Mouse (Mus musculus): ENCODE measurements around the gene Tnk2. TPM values are rescaled to one million over a fixed set of nuclear protein-coding genes. Genes with fewer than 3 reads are reported as not detected.

Gene Tnk2
- polyA plus RNA-seq, 1 experiment from 2014 or later: 19.1 TPM

DNA sequence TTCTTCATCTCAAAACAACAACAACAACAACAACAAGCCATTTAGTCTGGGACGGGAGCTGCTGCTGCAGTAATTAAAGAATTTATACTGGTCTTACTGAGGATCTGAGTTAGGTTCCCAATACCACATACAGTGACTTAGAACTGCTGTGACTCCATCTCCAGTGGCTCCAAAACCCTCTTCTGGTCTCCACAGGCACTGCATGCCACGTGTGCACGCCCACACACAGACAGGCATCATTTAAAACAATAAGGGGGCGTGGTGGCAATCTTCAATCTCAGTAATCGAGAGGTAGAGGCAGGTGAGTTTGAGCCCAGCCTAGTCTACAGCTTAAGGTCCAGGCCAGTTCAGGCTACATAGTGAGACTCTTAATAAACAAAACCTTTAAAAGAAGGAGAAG, 43.5 kb downstream of the Tnk2 start:
- no peaks in the 10 kb centered on the region for H3K9me3 ChIP-seq
- H3K4me2 ChIP-seq: no peak overlapping the region
- peaks cover 8% of the 10 kb centered on the region for H3K36me3 ChIP-seq
- ATAC-seq (ENCODE audit: low FRiP score): no peak
- no peaks in the 10 kb centered on the region for H3K27me3 ChIP-seq
- H3K4me1 ChIP-seq (replicated peaks): 0 out of 2 replicates have a peak, but pooled peaks cover 3% of the 10 kb centered on the region
- H3K4me3 ChIP-seq: no peak overlapping the region
- no peak overlapping the region for H3K9ac ChIP-seq
- 72% methylated on average over 5 of the region's 5 CpGs for WGBS
- H3K27ac ChIP-seq: no peak overlapping the region

DNA sequence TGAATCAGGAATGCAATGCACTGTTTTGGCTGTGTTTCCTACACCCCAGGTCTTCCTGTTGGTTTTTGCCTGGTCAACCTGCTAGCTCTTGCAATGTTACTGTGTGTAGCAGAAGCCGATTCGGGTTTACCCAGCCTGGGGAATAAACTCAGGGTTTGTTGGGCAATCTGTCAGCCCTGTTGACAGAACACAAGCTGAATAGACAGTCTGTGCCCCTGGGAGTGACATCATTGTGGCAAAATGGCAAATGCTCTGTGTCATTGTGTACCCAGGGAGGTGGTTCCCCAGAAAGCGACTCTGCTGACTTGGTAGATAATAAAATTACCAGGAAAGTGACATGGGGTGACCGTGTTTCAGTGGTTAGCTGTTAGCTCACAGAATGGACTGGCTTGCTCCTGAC, 45.1 kb downstream of the Tnk2 start:
- ATAC-seq (ENCODE audit: low FRiP score): no peak
- no peak overlapping the region for H3K9ac ChIP-seq
- H3K4me3 ChIP-seq: no peak overlapping the region
- no peaks in the 10 kb centered on the region for H3K9me3 ChIP-seq
- H3K27ac ChIP-seq: no peak overlapping the region
- 0 out of 2 replicates have a peak, but pooled peaks cover 3% of the 10 kb centered on the region for H3K4me1 ChIP-seq (replicated peaks)
- 42% methylated on average over 4 of the region's 4 CpGs for WGBS
- H3K27me3 ChIP-seq: no peaks in the 10 kb centered on the region
- H3K4me2 ChIP-seq: no peak overlapping the region
- no peaks in the 10 kb centered on the region for H3K36me3 ChIP-seq

- ATAC-seq (ENCODE audit: low FRiP score): 0 out of 2 replicates have a peak, but pooled peaks have one; percentile 36
- no peak overlapping the region for H3K9ac ChIP-seq
- no peaks in the 10 kb centered on the region for H3K36me3 ChIP-seq
- H3K4me1 ChIP-seq (replicated peaks): 0 out of 2 replicates have a peak, but pooled peaks cover 3% of the 10 kb centered on the region
- 6% methylated on average over 9 of the region's 9 CpGs for WGBS
- no peak overlapping the region for H3K4me2 ChIP-seq
- no peak overlapping the region for H3K27ac ChIP-seq
- no peaks in the 10 kb centered on the region for H3K9me3 ChIP-seq
- H3K4me3 ChIP-seq: no peak overlapping the region
- H3K27me3 ChIP-seq: no peaks in the 10 kb centered on the region
Measured at GRCm38 (mm10) chr16:32689501-32689900, 45.8 kb downstream of the Tnk2 start.

DNA sequence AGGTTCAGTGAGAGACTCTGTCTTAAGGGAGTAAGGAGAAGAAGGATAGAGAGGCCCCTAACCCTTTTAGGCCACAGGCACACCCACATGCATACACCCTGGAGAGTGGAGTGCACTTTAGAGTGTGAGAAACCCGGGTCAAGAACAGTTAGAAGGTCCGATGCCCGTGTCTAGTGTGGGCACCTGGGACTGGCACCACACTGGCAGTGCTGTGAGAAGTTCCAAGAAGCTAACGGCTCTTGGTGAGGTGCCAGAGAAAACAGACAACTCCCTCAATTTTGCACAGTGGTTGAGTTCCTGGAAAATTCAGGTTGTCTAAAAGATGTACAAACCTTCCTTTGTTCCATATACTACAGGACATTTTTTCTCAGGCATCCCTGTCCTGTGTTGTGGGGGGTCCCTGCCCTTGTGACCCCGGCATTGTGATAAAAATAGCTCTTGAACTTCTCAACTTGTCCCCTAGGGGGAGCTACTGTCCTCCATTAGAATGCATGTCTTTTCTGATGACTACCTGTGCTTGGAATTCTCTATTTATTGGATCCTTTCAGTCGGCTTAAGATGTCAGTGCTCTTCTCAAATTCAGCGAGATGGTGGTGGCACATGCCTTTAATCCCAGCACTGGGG, 53.3 kb downstream of the Tnk2 start:
- no peak overlapping the region for H3K4me3 ChIP-seq
- H3K27me3 ChIP-seq: no peaks in the 10 kb centered on the region
- no peaks in the 10 kb centered on the region for H3K4me1 ChIP-seq (replicated peaks)
- no peak overlapping the region for H3K9ac ChIP-seq
- no peak overlapping the region for H3K27ac ChIP-seq
- H3K36me3 ChIP-seq: no peaks in the 10 kb centered on the region
- H3K9me3 ChIP-seq: no peaks in the 10 kb centered on the region
- ATAC-seq (ENCODE audit: low FRiP score): no peak
- H3K4me2 ChIP-seq: no peak overlapping the region
- 54% methylated on average over 7 of the region's 7 CpGs for WGBS

DNA sequence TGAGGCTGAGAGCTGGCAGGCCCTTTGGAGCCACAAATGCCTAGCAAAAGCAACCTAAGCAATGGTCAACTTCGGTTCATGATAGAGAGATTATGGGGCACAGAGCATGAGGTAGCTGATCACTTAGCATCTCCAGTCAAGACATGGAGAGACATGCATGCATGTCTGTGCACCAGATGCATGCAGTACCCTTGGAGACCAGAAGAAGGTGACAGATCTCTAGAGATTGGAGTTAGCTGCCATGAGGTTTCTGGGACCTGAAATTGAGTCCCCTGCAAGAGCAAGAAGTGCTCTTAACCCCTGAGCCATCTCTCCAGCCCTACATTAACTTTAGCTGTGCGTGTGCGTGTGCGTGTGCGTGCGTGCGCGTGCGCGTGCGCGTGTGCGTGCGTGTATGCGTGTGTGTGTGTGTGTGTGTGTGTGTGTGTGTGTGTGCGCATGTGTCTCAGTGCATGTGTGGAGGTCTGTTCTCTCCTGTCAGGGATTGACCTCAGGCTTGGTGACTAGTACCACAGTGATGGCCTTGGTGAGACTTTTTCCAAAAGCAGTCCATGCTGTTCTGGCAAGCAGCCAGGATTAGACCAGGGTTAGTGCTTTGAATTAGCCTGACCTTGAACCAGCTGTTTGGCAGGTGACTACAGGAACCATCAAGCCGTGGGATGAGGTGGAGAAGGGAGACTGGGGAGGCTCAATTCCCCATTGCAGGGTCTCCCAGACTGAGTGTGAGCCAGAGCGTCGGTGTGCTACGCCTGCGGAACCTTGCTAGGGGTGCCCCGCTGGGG, 54.2 kb downstream of the Tnk2 start:
- Histone ChIP-seq H3K4me2 (no peak overlapping the region), H3K36me3 (no peaks in the 10 kb centered on the region), H3K9ac (no peak overlapping the region), H3K4me1 (replicated peaks) (no peaks in the 10 kb centered on the region), H3K27me3 (no peaks in the 10 kb centered on the region), H3K27ac (no peak overlapping the region), H3K9me3 (no peaks in the 10 kb centered on the region), H3K4me3 (no peak overlapping the region)
- WGBS: 90% methylated on average over 22 of the region's 22 CpGs
- ATAC-seq (ENCODE audit: low FRiP score): no peak

DNA sequence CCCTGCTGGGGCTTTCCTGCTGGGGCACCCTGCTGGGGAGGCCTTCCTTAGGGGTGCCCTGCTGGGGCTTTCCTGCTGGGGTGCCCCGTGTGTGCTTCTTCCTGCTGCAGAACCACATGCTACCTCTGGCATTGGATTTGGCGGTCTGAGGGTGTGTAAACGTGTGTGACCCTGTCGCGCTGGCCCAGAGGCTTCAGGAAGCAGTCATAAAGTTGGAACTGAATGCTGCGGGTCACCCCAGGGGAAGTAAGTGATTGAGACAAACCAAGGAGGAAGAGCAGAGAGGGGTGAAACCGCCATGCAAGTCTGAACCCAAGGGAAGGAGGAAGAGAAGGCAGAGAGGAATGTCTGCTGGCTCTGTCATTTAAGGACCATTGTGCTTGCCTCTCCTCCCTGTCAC, 54.9 kb downstream of the Tnk2 start:
- no peaks in the 10 kb centered on the region for H3K4me1 ChIP-seq (replicated peaks)
- H3K9me3 ChIP-seq: no peaks in the 10 kb centered on the region
- H3K4me3 ChIP-seq: no peak overlapping the region
- no peaks in the 10 kb centered on the region for H3K36me3 ChIP-seq
- no peaks in the 10 kb centered on the region for H3K27me3 ChIP-seq
- no peak overlapping the region for H3K27ac ChIP-seq
- no peak for ATAC-seq (ENCODE audit: low FRiP score)
- no peak overlapping the region for H3K4me2 ChIP-seq
- WGBS: 41% methylated on average over 7 of the region's 7 CpGs
- H3K9ac ChIP-seq: no peak overlapping the region

- no peak for ATAC-seq (ENCODE audit: low FRiP score)
- Histone ChIP-seq H3K27me3 (no peaks in the 10 kb centered on the region), H3K4me2 (no peak overlapping the region), H3K4me3 (no peak overlapping the region), H3K9ac (no peak overlapping the region), H3K27ac (no peak overlapping the region), H3K4me1 (replicated peaks) (0 out of 2 replicates have a peak, but pooled peaks cover 2% of the 10 kb centered on the region), H3K9me3 (no peaks in the 10 kb centered on the region), H3K36me3 (no peaks in the 10 kb centered on the region)
- 72% methylated on average over 9 of the region's 9 CpGs for WGBS
Measured at GRCm38 (mm10) chr16:32703312-32703912, 59.7 kb downstream of the Tnk2 start.

- no peak overlapping the region for H3K4me2 ChIP-seq
- 0 out of 2 replicates have a peak, but pooled peaks cover 3% of the 10 kb centered on the region for H3K4me1 ChIP-seq (replicated peaks)
- H3K36me3 ChIP-seq: no peaks in the 10 kb centered on the region
- no peaks in the 10 kb centered on the region for H3K9me3 ChIP-seq
- H3K27ac ChIP-seq: no peak overlapping the region
- no peak for ATAC-seq (ENCODE audit: low FRiP score)
- no peaks in the 10 kb centered on the region for H3K27me3 ChIP-seq
- WGBS: 96% methylated on average over 3 of the region's 3 CpGs
- H3K4me3 ChIP-seq: no peak overlapping the region
- H3K9ac ChIP-seq: no peak overlapping the region
Measured at GRCm38 (mm10) chr16:32705606-32706005, 61.9 kb downstream of the Tnk2 start.

DNA sequence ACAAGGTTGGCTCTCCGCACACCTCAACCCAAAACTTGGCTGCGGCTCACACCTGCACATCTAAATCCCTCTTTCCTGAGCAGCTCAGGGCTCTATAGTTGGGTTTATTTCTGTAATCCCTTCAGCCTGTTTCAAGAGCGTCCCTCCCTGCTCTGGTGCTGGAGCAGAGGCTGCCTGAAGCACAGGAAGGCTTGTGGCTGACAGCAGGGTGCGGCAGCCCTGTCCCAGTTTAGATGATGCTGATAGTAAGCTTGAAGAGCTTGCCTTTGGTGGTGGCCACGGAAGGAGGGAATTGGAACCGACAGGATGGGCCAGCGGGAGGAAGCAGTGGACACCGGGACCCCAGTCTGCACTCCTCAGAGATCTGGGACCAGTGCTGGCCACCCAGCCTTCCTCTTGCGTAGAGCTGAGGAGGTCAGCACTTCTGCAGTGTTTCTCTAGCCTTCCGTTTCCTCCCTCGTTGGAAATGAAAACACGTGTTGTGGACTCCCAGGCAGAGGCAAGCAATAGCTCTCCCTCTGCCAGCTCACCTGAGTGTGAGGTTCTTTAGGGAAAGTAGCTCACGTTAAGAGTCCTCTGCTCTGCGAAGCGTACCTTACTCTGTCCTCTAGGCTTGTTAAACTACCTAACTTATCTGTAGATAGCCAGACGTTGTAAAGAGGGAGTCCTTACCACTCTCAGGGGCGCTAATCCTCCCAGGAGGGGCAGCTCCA, 63.6 kb downstream of the Tnk2 start:
- no peaks in the 10 kb centered on the region for H3K9me3 ChIP-seq
- no peaks in the 10 kb centered on the region for H3K27me3 ChIP-seq
- H3K4me1 ChIP-seq (replicated peaks): 0 out of 2 replicates have a peak, but pooled peaks cover 3% of the 10 kb centered on the region
- no peak overlapping the region for H3K4me2 ChIP-seq
- H3K4me3 ChIP-seq: no peak overlapping the region
- no peaks in the 10 kb centered on the region for H3K36me3 ChIP-seq
- H3K27ac ChIP-seq: no peak overlapping the region
- no peak for ATAC-seq (ENCODE audit: low FRiP score)
- WGBS: 75% methylated on average over 17 of the region's 17 CpGs
- H3K9ac ChIP-seq: no peak overlapping the region

DNA sequence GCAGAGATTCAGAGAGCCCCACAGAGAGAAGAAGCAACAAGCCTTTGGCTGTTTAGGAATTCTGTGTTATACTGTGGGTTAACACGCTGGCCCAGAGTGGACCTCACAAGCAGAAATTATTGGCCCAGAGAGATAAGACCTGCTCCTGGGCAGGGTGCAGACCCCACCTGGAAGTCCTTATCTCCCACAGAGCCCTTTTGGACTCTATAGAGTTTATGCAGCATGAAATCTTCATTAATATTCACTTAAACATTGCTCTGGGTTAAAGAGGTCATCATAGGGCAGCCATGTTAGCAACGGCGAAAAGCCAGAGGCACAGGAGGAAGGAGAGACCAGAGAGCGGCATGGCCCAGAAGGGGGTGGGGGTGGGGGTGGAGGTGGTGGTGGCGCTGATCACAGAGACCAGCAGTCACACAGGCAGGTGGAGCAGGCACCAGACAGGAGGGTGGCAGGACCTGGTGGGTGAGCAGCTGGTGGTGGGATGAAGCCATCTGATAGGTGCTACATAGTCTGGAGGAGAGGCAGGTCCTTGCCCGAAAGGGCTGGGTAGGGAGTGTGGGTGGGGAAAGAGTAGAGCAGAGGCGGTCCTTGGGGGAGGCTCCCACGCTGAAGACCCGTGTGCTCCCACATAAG, 64.3 kb downstream of the Tnk2 start:
- Histone ChIP-seq H3K4me3 (no peak overlapping the region), H3K9ac (no peak overlapping the region), H3K27ac (no peak overlapping the region), H3K4me2 (no peak overlapping the region), H3K27me3 (no peaks in the 10 kb centered on the region), H3K9me3 (no peaks in the 10 kb centered on the region), H3K4me1 (replicated peaks) (0 out of 2 replicates have a peak, but pooled peaks cover 3% of the 10 kb centered on the region), H3K36me3 (no peaks in the 10 kb centered on the region)
- ATAC-seq (ENCODE audit: low FRiP score): no peak
- 79% methylated on average over 9 of the region's 9 CpGs for WGBS

GRCm38 (mm10) chr16:32708457-32709033, 64.9 kb downstream of the Tnk2 start:
- Histone ChIP-seq H3K27me3 (no peaks in the 10 kb centered on the region), H3K9me3 (no peaks in the 10 kb centered on the region), H3K4me1 (replicated peaks) (0 out of 2 replicates have a peak, but pooled peaks cover 5% of the 10 kb centered on the region), H3K9ac (no peak overlapping the region), H3K36me3 (no peaks in the 10 kb centered on the region), H3K4me3 (no peak overlapping the region), H3K27ac (no peak overlapping the region), H3K4me2 (no peak overlapping the region)
- ATAC-seq (ENCODE audit: low FRiP score): no peak
- WGBS: 85% methylated on average over 10 of the region's 10 CpGs
